ENCODE assay signal across 14 mouse cellular contexts in the genomic region with DNA sequence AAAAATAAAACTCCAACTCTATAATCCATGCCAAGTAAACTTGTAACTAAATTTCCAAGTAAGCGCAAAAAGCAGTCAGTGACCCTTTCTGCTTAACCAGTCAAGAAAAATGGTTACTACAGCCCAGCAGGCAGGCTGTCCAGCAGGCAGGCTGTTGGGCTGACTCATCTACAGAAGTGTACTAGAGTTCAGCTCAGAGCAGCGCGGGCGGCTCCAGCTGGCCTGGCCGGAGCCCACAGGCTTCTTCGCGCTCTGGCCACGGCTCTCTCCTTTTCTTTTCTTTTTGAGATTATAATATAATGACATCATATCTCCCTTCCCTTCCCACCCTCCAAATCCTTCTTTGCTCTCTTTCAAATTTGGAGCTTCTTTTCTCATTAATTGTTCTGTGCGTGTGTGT. TPM values are rescaled to one million over a fixed set of nuclear protein-coding genes. Genes with fewer than 3 reads are reported as not detected.
DNase-seq lines count a peak whose midpoint lies in the region.
"Had no signal": no experiment of that assay in that cellular context is flagged by ENCODE, and none has a peak within 500 bp of the region (broad histone marks: within the 10 kb centered on the region; RNA-seq: fewer than 3 reads in every experiment).

No protein-coding gene starts in this region.

- peak; percentile 12 for DNase-seq in adrenal gland, postnatal 14 days
- no peak for DNase-seq in adrenal gland, adult 18-20 months (ENCODE audit: low spot score in 2 of 2)
- DNase-seq in lung, postnatal 10 days, result peak; percentile 10
- DNase-seq in lung, postnatal 4 days, result no peak
- peak; percentile 21 to 29 for DNase-seq in heart, adult 9 months (ENCODE audit: low spot score in 2 of 2)
- DNase-seq in urinary bladder, adult 2 months (ENCODE audit: low spot score), result peak; percentile 26
- no peak for DNase-seq in embryo, embryonic 10.5 days (ENCODE audit: low spot score)
- no peak for DNase-seq in c-Kit-positive CD71-positive TER-119-positive erythroid progenitor cells, embryonic 14.5 days (ENCODE audit: low spot score)
- DNase-seq: layer of hippocampus, postnatal 36 days had no signal

RNA-seq across cellular contexts. Expression of a gene that starts 40.8 kb away (rescaled TPM):
- total RNA-seq in adrenal gland, postnatal 14 days (2021), result not detected in 2 replicates
- not detected for total RNA-seq in adrenal gland, adult 18-20 months (2021)
- 0.88 and 1.3 TPM in 2 replicates for polyA plus RNA-seq in urinary bladder, adult 2 months (2012; rRNA removed)
- total RNA-seq: layer of hippocampus, postnatal 36 days; MEL had no signal
- polyA plus RNA-seq: brain, embryonic 14.5 days; erythroblast, embryonic 14.5 days; liver, embryonic 11.5 days; neural tube, embryonic 11.5 days had no signal

Comparison
In these comparisons a context has a peak if more than half of its experiments do, and no peak if none do; other contexts are left out.
1. DNase-seq: peak in adrenal gland, postnatal 14 days (single experiment), lung, postnatal 10 days (single experiment), heart, adult 9 months (2 of 2) and urinary bladder, adult 2 months (single experiment); none in adrenal gland, adult 18-20 months (0 of 2), lung, postnatal 4 days (0 of 2), embryo, embryonic 10.5 days (single experiment) and c-Kit-positive CD71-positive TER-119-positive erythroid progenitor cells, embryonic 14.5 days (single experiment).